Mouse (Mus musculus) lung, embryonic 14.5 days (tissue): ENCODE results near the gene Grin1. TPM values are rescaled to one million over a fixed set of nuclear protein-coding genes. Genes with fewer than 3 reads are reported as not detected.
A peak's percentile ranks its signal among the peaks of the same experiment; 100 is the strongest.
"Not testable (repeated sequence)": the region's sequence is repeated elsewhere in the genome, so short reads cannot be mapped to it uniquely, and the experiment has no call there.

Experiments used
- ATAC-seq: fragments of 200-750 bp; cut with Nextera tagmentation; 2 replicates; pipeline ENCODE4 v1.8.0; 2017; ENCODE audit warnings: mild to moderate bottlenecking, moderate TSS enrichment, moderate library complexity; ENCODE audit not compliant: insufficient read depth
- DNase-seq: peaks from one replicate; pipeline ENCODE4 v3.0.0-alpha.2; 2015
- H3K27ac ChIP-seq: fragments of 300-500 bp; sonication (generic); 2 replicates; pipeline ENCODE4 v1.5.1; 2014; ENCODE audit warnings: low read depth, mild to moderate bottlenecking, moderate library complexity
- H3K27me3 ChIP-seq: fragments of 300-500 bp; sonication (generic); 2 replicates; pipeline ENCODE4 v1.6.1; 2014; ENCODE audit warnings: low read length, control low read depth; ENCODE audit not compliant: insufficient read depth
- H3K36me3 ChIP-seq: fragments of 300-500 bp; sonication (generic); 2 replicates; pipeline ENCODE4 v1.6.1; 2014; ENCODE audit warnings: control low read depth; ENCODE audit not compliant: insufficient read depth
- H3K4me1 ChIP-seq: fragments of 300-500 bp; sonication (generic); 2 replicates; pipeline ENCODE4 v1.6.1; 2014; ENCODE audit warnings: antibody characterized with exemption, control low read depth; ENCODE audit not compliant: insufficient read depth
- H3K4me2 ChIP-seq: fragments of 300-500 bp; sonication (generic); 2 replicates; pipeline ENCODE4 v1.6.1; 2014; ENCODE audit warnings: mild to moderate bottlenecking
- H3K4me3 ChIP-seq: fragments of 300-500 bp; sonication (generic); 2 replicates; pipeline ENCODE4 v1.5.1; 2014; ENCODE audit warnings: low read depth, low read length
- H3K9ac ChIP-seq: fragments of 300-500 bp; sonication (generic); 2 replicates; pipeline ENCODE4 v1.6.1; 2014
- H3K9me3 ChIP-seq: fragments of 300-500 bp; sonication (generic); 2 replicates; pipeline ENCODE4 v1.6.1; 2016; ENCODE audit warnings: low read depth, low read length, control low read depth
- CTCF ChIP-seq: IDR thresholded peaks from 2 replicates; pipeline ENCODE4 v1.5.1; 2016; ENCODE audit warnings: antibody characterized with exemption, low read depth
- WGBS: fragments of 180-500 bp; shearing (Covaris S2); extraction: QIAGEN DNeasy Blood & Tissue Kit; methylation state at CpG from one replicate; pipeline ENCODE4 v1.1.7; 2014; 5-methylcytosine and 5-hydroxymethylcytosine counted together
- polyA plus RNA-seq: library from polyadenylated mRNA; unstranded; fragments of >200 nt; fragmentation: Nextera tagmentation; extraction: Ambion mirVana; gene quantifications from 2 replicates; pipeline ENCODE4 v1.2.1, GENCODE M21; 2014

Grin1 gene
- polyA plus RNA-seq, 1 experiment from 2014 or later, result 0.84 TPM

- DNase-seq (no peak), ATAC-seq (no peak)
- TF ChIP-seq CTCF, result no peak
- peaks cover 16% of the 10 kb centered on the region for H3K27me3 ChIP-seq
- H3K4me3 ChIP-seq, result peak overlapping the region; percentile 74
- no peak overlapping the region for H3K27ac ChIP-seq
- peak overlapping the region; percentile 54 for H3K9ac ChIP-seq
- peaks cover 5% of the 10 kb centered on the region; the same call in 1 of the 2 replicates for H3K36me3 ChIP-seq
- H3K9me3 ChIP-seq, result no peaks in the 10 kb centered on the region
- H3K4me1 ChIP-seq, result no peaks in the 10 kb centered on the region
- WGBS, result 19% methylated on average over 12 of the region's 12 CpGs
- peak overlapping the region; percentile 100 for H3K4me2 ChIP-seq
These were observed 55.2 kb downstream of the Grin1 start for GRCm38 (mm10) chr2:25263623-25264285.

DNA sequence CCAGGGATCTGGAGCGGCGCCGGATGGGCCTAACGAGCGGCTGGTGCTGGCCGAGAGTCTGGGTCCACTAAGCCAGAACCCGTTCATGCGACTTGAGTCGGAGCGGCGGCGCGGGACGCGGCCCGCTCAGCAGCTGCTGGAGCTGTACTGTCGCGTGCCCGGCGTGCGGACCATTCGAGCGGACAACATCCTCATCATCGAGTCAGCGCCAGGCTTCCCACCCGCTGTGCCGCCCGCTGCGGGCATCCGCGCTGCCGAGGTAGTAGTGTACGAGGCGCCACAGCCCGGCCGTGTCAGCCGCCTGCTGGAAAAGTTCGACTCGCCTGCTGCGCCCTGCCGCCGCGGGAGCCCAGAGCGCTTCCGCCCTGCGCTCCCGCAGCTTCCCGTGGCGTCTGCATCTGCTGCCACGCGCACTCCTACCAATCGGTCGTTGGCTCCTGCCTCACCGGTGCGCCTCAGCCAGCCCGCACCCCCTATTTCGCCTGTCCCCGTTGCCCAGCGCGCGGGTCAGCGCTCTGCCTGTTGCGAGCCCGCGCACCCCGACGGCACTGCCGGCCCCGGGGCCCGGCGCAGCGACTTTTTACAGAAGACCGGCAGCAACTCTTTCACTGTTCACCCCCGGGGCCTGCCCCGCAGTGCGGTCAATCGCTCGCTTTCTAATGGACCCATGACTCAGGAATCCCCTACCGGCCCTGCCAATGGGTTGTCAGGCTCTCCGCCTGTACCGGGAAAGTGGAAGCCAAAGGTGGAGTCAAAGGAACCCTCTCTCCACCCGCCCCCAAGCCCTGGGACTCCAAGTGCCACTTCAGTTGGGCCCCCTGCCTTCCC, 56.0 kb downstream of the Grin1 start:
- under 1% methylated on average over 82 of the region's 82 CpGs for WGBS
- ATAC-seq, result peak; percentile 28

DNA sequence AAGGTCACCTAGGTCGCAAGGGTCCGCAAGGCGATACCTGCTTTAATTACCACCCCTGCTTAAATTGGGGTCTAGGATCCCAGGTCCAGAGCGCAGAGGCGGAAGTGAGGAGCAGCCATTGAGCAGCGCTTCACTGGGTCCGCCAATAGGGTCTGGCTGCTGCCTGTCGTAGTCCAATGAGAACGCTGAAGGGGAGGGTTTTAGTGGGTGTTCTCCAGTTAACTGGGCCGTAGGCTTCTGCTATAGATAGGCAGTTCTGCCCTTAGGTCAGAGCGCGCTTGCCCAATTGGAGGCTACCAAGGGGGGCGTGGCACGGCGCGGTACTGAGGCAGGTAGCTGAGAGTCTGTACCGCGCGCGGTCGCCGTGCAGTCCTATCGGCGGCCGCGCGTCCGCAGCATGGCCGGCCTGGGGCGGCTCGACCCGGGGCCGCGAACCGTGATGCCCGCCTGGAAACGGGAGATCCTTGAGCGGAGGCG, 56.7 kb downstream of the Grin1 start, which contains the start of gene Tprn:
Gene Tprn, plus strand, starts transcription at position 328 of the 477 bp plus-strand sequence.
- Histone ChIP-seq H3K4me1 (no peaks in the 10 kb centered on the region), H3K27ac (no peak within 1 kb of the TSS), H3K36me3 (no peaks in the 10 kb centered on the region), H3K9ac (peak within 1 kb of the TSS; percentile 54), H3K27me3 (peaks cover 16% of the 10 kb centered on the region), H3K9me3 (no peaks in the 10 kb centered on the region), H3K4me3 (peak within 1 kb of the TSS; percentile 74), H3K4me2 (peak within 1 kb of the TSS; percentile 100)
- no peak for TF ChIP-seq CTCF
- WGBS, result under 1% methylated on average over 39 of the region's 39 CpGs
- DNase-seq, result peak; percentile 97
- ATAC-seq, result peak; percentile 99

More for the DNA sequence above, 56.0 kb downstream of the Grin1 start:
- Histone ChIP-seq H3K27me3 (peaks cover 16% of the 10 kb centered on the region), H3K36me3 (no peaks in the 10 kb centered on the region), H3K4me3 (peak overlapping the region; percentile 74), H3K9me3 (no peaks in the 10 kb centered on the region), H3K27ac (no peak overlapping the region), H3K4me2 (peak overlapping the region; percentile 100), H3K9ac (peak overlapping the region; percentile 54), H3K4me1 (no peaks in the 10 kb centered on the region)
- peak; percentile 49 for DNase-seq
- no peak for TF ChIP-seq CTCF

DNA sequence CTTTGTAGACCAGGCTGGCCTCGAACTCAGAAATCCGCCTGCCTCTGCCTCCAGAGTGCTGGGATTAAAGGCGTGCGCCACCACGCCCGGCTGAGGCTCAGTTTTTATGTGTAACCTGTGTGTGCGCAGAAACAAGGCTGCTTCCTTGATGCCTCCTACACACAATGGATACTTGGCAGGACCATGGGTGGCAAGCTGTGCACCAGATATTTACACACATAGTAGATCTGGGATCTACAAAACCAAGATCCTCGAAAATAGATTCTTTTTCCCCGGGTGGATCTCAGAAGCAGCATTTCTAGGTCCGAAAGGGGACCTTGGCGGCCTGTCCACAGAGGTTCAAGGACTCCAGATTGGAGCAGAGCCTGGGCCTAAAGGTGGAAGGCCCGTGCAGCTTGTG, 57.1 kb downstream of the Grin1 start:
- Histone ChIP-seq H3K36me3 (no peaks in the 10 kb centered on the region), H3K4me1 (no peaks in the 10 kb centered on the region), H3K9me3 (no peaks in the 10 kb centered on the region), H3K9ac (no peak overlapping the region; the same call in 1 of the 2 replicates), H3K4me2 (peak overlapping the region; percentile 100), H3K27ac (no peak overlapping the region), H3K4me3 (peak overlapping the region; percentile 74), H3K27me3 (peaks cover 16% of the 10 kb centered on the region)
- ATAC-seq (peak; percentile 9; the same call in 1 of the 2 replicates), DNase-seq (no peak)
- 44% methylated on average over 12 of the region's 12 CpGs for WGBS
- TF ChIP-seq CTCF, result no peak

DNA sequence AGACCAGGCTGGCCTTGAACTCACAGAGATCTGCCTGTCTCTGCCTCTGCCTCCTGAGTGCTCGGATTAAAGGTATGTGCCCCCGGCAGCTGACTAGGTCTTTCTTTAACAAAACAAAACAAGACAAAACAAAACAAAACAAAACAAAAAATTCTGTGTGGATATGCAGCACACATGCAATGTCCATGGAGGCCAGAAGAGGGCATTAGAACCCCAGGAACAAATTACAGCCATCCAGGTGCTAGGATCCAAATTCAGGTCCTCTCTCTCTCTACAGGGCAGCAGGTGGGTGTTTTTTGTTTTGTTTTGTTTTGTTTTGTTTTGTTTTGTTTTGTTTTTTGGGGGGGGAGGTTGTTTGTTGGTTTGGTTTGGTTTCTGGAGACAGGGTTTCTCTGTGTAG, 60.1 kb downstream of the Grin1 start:
- DNase-seq, result no peak
- no peak for ATAC-seq
- no peak overlapping the region for H3K27ac ChIP-seq
- WGBS, result 53% methylated on average over 2 of the region's 2 CpGs
- H3K4me1 ChIP-seq, result peaks cover 8% of the 10 kb centered on the region; the same call in 1 of the 2 replicates
- no peak overlapping the region for H3K4me2 ChIP-seq
- TF ChIP-seq CTCF, result peak; percentile 47
- peaks cover 9% of the 10 kb centered on the region for H3K27me3 ChIP-seq
- H3K36me3 ChIP-seq, result no peaks in the 10 kb centered on the region
- H3K4me3 ChIP-seq, result no peak overlapping the region
- no peak overlapping the region for H3K9ac ChIP-seq
- H3K9me3 ChIP-seq, result no peaks in the 10 kb centered on the region

GRCm38 (mm10) chr2:25257250-25257649, 61.7 kb downstream of the Grin1 start:
- H3K9me3 ChIP-seq, H3K36me3 ChIP-seq, ATAC-seq, DNase-seq, H3K27ac ChIP-seq, H3K4me2 ChIP-seq, H3K4me1 ChIP-seq, H3K9ac ChIP-seq, H3K4me3 ChIP-seq, H3K27me3 ChIP-seq: not testable (repeated sequence)
- 80% methylated on average over 5 of the region's 5 CpGs for WGBS
